Mouse (Mus musculus): ENCODE data around the gene Gm28051. TPM values are rescaled to one million over a fixed set of nuclear protein-coding genes. Genes with fewer than 3 reads are reported as not detected.
A peak's percentile ranks its signal among the peaks of the same experiment; 100 is the strongest.

Gm28051 gene
- polyA plus RNA-seq, 1 experiment from 2014 or later, result not detected

DNA sequence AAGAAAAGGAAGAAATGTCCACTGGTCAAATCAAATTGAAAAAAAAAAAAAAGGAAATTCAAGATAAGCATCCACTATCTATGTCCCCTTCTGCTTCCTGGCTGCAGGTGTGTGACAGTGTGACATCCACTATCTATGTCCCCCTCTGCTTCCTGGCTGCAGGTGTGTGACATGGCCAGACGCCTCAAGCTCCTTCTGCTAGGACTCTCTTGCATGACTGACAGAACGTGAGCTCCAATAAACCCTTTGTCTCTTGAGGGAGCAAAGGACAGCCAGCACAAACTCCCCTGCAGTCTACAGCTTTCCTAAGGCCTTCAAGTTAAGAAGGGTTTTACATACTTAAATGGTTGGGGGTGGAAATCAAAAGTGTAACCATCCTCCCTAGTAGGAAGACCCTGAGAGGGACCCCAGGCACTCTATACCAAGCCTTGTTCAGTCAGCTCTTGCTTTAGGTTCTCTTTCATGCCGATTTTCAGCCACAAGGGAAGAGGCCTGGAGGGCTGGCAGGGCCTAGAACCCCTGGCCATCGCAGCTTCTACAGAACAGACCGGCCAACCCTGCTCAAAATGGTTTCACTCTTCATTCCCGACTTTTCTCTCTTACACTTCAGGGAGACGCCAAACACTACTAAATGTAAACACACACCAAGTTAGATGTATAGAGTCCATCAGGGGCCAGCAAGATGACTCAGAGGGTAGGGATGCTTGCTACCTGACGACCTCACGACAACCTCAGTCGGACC lies 42.7 kb downstream of the Gm28051 start:
- Histone ChIP-seq H3K27me3 (no peaks in the 10 kb centered on the region), H3K36me3 (no peaks in the 10 kb centered on the region), H3K4me2 (replicated peaks) (no peak overlapping the region), H3K4me1 (peaks cover 2% of the 10 kb centered on the region; the same call in 1 of the 2 replicates), H3K9ac (replicated peaks) (no peak overlapping the region), H3K4me3 (no peak overlapping the region), H3K27ac (replicated peaks) (no peak overlapping the region), H3K9me3 (no peaks in the 10 kb centered on the region)
- no peak for ATAC-seq (replicated peaks)
- 83% methylated on average over 10 of the region's 10 CpGs for WGBS

DNA sequence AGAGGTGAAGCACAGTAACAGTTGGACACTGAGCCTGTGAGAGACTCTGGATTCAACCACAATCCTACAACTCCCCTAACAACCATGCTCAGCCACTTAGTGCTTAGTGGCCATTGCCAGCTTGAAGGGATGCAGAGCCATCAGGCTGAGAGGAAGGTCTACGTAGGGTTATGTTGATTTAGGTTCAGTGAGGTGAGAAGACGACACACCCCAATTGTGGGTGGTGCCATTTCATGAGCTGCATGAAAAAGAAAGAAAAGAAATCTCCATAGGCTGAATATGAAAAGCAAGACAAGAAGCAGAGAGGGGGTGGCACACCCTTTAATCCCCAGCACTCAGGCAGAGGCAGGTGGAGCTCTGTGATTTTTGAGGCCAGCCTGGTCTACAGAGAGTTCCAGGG lies 43.4 kb downstream of the Gm28051 start:
- H3K4me3 ChIP-seq, result no peak overlapping the region
- no peaks in the 10 kb centered on the region for H3K36me3 ChIP-seq
- no peak overlapping the region for H3K27ac ChIP-seq (replicated peaks)
- no peak overlapping the region for H3K9ac ChIP-seq (replicated peaks)
- WGBS, result 68% methylated on average over 2 of the region's 2 CpGs
- no peak overlapping the region for H3K4me2 ChIP-seq (replicated peaks)
- no peak for ATAC-seq (replicated peaks)
- no peaks in the 10 kb centered on the region for H3K4me1 ChIP-seq
- H3K27me3 ChIP-seq, result no peaks in the 10 kb centered on the region
- H3K9me3 ChIP-seq, result no peaks in the 10 kb centered on the region

DNA sequence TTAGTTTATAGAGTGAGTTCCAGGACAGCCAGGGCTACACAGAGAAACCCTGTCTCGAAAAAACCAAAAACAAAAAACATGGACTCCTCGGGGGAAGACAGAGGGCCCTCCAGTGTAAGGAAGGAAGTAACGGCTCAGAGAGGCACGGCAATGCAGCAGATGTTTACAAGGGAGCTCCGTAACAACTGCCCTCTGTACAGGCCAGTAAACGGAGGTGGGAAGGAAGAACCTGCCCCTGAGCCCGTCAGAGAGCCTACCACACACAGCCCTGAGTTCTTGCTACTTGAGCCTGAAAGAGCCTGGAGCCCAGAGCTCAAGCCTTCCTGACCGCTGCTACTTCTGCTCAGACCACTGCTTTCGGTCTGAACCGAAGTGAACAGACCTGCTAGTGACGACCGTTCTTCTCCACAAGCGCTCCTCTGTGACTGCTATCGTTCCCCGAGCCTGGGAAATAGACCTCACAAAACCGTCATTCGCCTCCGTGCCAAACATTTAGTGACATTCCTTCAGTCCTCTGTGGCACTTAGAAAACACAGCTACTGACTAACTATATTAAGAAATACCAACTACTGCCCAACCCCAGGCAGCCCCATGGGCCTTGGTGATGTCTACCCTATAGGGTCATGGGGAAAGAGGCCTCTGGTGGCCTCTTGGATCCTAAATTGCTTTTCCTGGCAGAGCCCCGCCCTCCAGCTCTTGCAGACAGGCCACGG lies 44.3 kb downstream of the Gm28051 start:
- Histone ChIP-seq H3K4me1 (no peaks in the 10 kb centered on the region), H3K9me3 (no peaks in the 10 kb centered on the region), H3K36me3 (no peaks in the 10 kb centered on the region), H3K4me3 (no peak overlapping the region), H3K27me3 (no peaks in the 10 kb centered on the region), H3K27ac (replicated peaks) (no peak overlapping the region), H3K9ac (replicated peaks) (no peak overlapping the region), H3K4me2 (replicated peaks) (no peak overlapping the region)
- ATAC-seq (replicated peaks), result no peak
- 81% methylated on average over 20 of the region's 20 CpGs for WGBS

DNA sequence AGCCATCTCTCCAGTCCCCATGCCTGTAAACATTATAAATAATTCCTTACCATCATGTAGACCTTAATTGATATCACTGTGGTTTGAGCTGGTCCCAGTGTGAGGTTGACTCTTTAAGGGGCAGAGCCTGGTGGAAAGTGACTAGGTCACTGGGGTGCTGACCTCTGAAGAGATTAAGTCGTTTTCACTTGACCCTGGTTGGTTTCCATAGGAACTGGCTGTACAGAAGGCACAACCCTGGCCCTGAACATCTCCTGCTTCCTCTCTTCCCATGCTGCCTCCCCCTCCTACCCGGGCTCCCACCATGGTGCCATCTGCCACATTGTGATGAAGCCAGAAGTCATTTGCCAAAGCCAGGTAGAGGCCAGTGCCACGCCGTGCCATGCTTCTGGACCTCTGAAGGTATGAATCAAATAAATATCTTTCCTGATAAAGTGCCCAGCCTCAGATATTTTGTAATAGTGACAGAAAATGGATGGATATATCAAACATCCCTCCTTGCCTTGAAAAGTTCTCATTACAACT lies 46.7 kb downstream of the Gm28051 start:
- 57% methylated on average over 4 of the region's 4 CpGs for WGBS
- H3K4me1 ChIP-seq, result peaks cover 1% of the 10 kb centered on the region

DNA sequence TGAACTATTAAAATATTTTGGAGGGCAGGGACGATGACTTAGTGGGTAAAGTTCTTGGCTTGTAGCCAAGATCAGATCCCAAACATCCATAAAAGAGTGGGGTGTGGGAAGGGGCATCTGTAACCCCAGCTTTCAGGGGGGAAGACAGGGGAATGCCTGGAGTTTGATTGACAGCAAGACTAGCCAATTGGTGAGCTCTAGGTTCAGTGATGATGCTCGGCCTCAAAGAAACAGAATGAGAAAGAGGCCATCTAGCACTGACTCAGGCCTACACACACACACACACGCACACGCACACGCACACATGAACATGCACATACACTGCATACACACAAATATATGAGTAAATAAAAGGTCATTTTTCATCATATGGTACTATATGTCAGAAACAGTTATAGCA lies 47.7 kb downstream of the Gm28051 start:
- Histone ChIP-seq H3K27ac (replicated peaks) (no peak overlapping the region), H3K4me1 (peaks cover 9% of the 10 kb centered on the region), H3K4me3 (no peak overlapping the region), H3K4me2 (replicated peaks) (no peak overlapping the region), H3K9me3 (no peaks in the 10 kb centered on the region), H3K27me3 (no peaks in the 10 kb centered on the region), H3K36me3 (no peaks in the 10 kb centered on the region), H3K9ac (replicated peaks) (no peak overlapping the region)
- WGBS, result 83% methylated on average over 5 of the region's 5 CpGs
- ATAC-seq (replicated peaks), result no peak

More for the DNA sequence above, 46.7 kb downstream of the Gm28051 start:
- ATAC-seq (replicated peaks), result no peak
- H3K27me3 ChIP-seq, result no peaks in the 10 kb centered on the region
- no peak overlapping the region for H3K4me2 ChIP-seq (replicated peaks)
- H3K9me3 ChIP-seq, result no peaks in the 10 kb centered on the region
- no peak overlapping the region for H3K9ac ChIP-seq (replicated peaks)
- H3K4me3 ChIP-seq, result no peak overlapping the region
- H3K36me3 ChIP-seq, result no peaks in the 10 kb centered on the region
- H3K27ac ChIP-seq (replicated peaks), result no peak overlapping the region

DNA sequence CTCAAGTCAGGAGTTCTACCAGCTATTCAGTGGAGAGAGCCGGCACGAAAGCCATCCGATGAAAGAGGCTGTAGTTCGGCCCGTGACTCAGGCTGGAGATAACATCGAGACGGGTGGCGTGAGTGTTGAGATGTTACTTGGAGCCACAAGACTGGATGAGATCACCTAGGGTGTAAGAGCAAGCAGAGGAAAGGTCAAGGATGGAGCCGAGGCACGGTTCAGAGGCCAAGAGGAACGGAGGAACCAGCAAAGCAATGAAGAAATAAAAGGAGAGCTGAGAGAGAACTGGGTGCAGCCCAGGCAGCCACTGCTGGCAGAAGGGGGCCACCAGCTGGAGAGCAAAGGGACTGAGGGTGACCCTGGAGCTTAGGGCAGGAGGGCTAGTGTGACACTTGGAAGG lies 49.3 kb downstream of the Gm28051 start:
- H3K9ac ChIP-seq (replicated peaks), result no peak overlapping the region
- WGBS, result 79% methylated on average over 11 of the region's 11 CpGs
- no peaks in the 10 kb centered on the region for H3K36me3 ChIP-seq
- H3K27ac ChIP-seq (replicated peaks), result no peak overlapping the region
- H3K4me3 ChIP-seq, result no peak overlapping the region
- no peak overlapping the region for H3K4me2 ChIP-seq (replicated peaks)
- peaks cover 19% of the 10 kb centered on the region for H3K4me1 ChIP-seq
- H3K27me3 ChIP-seq, result no peaks in the 10 kb centered on the region
- no peak for ATAC-seq (replicated peaks)
- no peaks in the 10 kb centered on the region for H3K9me3 ChIP-seq

DNA sequence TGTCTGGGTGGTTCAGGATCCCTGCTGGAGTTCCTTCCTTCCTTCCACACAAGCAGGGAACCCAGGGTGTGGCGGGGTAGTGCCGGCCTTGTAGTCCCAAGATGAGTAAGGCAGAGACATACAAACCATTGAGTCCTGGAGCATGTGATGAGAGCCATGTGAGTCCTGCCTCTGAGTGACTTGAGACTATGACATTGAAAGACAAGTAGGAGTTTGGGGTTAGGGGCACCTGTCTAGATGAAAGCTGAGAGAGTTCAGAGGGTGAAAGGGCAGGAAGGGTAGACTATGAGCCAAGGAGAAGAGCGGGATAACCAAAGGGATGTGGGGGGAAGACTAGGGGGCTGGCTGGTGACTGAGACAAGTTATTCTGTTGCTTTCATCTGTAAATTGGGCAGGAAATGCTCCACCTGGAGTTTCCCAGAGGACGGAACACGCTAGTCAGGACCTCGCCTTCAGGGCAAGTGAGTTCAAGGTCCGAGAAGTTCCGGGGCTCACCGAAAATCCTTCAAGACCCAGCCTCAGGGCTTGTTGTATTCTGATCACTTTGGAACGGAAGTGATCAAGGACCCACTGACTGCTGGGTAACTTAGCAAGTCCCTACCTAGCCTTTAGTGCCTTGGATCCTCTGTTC lies 50.6 kb downstream of the Gm28051 start:
- no peak for ATAC-seq (replicated peaks)
- Histone ChIP-seq H3K9me3 (no peaks in the 10 kb centered on the region), H3K4me3 (no peak overlapping the region), H3K9ac (replicated peaks) (no peak overlapping the region), H3K27ac (replicated peaks) (no peak overlapping the region), H3K4me2 (replicated peaks) (no peak overlapping the region), H3K36me3 (no peaks in the 10 kb centered on the region), H3K4me1 (peaks cover 32% of the 10 kb centered on the region), H3K27me3 (no peaks in the 10 kb centered on the region)
- 92% methylated on average over 10 of the region's 10 CpGs for WGBS

DNA sequence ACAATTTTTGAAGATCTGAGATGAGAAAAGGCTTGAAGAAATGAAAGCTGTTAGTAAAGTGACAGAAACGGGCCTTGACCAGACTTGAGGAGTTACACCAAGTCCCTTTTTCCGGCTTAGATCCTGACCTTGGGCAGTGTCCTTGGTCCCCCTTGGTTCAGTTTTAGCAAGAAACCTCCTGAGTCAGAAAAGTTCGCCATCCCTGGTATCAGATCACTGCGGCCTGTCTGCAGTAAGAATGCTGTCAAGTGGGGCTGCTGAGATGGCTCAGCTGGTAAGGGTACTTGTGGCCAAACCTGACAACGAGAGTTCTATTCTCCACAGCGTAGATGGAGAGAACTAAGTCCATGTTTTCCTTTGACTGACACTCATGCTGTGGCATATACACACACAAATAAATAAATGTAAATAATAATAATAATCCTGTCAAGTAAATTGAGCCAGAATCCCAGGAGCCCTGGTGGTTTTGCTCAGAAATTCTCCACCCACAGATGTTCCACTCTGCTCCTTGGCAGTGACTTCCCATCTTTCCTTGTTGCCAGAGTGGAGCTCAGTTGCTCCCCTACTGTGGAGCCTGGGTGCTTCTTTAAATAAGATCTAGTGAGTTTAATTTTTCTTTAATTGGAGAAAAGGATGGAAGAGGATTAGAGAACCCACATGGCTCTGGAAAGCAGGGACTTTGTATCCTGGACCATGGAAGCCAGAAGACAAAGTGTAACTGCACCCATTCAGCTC lies 51.5 kb downstream of the Gm28051 start:
- Histone ChIP-seq H3K9ac (replicated peaks) (no peak overlapping the region), H3K4me3 (peak overlapping the region; percentile 88), H3K4me1 (peaks cover 35% of the 10 kb centered on the region), H3K9me3 (no peaks in the 10 kb centered on the region), H3K27me3 (no peaks in the 10 kb centered on the region), H3K4me2 (replicated peaks) (peak overlapping the region; percentile 71), H3K27ac (replicated peaks) (peak overlapping the region; percentile 95; the same call in 1 of the 2 replicates), H3K36me3 (no peaks in the 10 kb centered on the region)
- 59% methylated on average over 6 of the region's 6 CpGs for WGBS
- ATAC-seq (replicated peaks), result no peak

DNA sequence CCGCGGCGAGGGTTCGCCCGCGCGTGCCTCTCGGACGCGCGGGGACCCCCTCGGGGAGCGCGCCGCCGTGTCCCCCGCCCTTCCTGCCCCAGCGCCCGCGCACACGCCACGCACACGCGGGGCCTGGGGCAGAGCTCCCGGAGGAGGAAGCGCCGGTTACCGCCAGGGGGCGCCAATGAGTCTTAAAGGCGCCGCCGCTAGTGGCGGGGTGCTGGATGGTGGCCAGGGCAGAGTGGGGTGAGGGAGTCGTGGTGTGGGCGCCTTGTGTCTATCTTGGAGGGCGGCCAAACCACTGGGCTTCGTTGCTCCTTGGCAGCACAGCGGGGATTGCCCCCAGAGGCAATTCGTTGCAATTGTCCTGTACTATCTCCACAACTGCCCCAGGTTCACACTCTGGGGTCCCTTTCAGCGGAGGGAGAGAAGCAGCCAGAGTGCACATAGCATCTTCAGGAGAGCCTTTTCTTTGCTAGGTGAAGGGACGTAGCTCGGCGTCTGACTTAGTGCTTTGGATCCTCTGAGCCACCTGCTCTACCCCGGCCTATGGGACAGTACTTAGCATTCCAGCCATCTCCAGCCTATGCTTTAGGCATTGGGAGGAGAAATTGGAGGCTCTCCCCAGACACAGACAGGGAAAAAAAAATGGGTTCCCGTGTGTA lies 52.2 kb downstream of the Gm28051 start:
- no peaks in the 10 kb centered on the region for H3K36me3 ChIP-seq
- peak overlapping the region; percentile 71 for H3K4me2 ChIP-seq (replicated peaks)
- H3K4me3 ChIP-seq, result peak overlapping the region; percentile 88
- peaks cover 42% of the 10 kb centered on the region for H3K4me1 ChIP-seq
- no peaks in the 10 kb centered on the region for H3K9me3 ChIP-seq
- no peaks in the 10 kb centered on the region for H3K27me3 ChIP-seq
- H3K27ac ChIP-seq (replicated peaks), result peak overlapping the region; percentile 95
- peak overlapping the region; percentile 81 for H3K9ac ChIP-seq (replicated peaks)
- under 1% methylated on average over 38 of the region's 45 CpGs for whole genome bisulfite sequencing
- ATAC-seq (replicated peaks), result peak; percentile 73

DNA sequence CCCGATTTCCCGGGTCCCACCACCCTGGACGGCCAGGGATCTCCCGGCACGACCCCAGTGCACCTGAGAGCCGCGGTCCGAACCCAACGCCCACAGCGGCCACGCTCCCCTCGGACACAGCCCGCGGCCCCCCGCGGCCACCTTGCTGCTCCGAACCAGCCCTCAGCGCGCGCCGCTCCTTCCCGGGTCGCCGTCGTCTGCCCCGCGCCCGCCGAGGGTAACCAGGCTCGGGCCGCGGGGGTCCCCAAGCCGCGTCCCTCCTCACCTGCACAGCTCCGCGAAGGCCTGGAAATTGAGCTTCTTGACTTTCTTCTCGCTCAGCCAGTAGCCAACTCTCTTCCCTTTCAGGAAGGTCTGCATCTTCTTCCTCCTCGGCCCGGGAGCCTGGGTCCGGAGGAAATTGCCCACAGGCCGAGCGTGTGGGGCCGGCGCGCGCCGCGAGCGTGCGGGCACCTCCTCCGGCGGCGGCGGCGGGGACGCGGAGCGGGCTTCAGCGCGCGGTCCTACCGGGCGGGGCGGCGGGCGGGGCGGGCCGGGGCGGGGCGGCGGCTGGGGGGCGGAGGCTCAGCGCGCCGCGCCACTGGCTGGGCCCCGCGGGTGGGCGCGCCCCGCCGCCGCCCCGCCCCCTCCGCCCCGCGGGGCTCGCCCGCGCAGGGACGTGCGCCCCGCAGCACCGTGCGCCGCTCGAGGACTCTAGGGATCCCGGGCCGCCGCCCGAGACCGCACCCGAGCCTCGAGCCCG lies 52.9 kb downstream of the Gm28051 start, which contains the start of gene Itpk1:
Itpk1 (minus strand) TSS at position 474 of the 742 bp plus-strand sequence.
- Histone ChIP-seq H3K4me3 (peak within 1 kb of the TSS; percentile 88), H3K27ac (replicated peaks) (peak within 1 kb of the TSS; percentile 95), H3K9me3 (no peaks in the 10 kb centered on the region), H3K9ac (replicated peaks) (peak within 1 kb of the TSS; percentile 81), H3K4me2 (replicated peaks) (peak within 1 kb of the TSS; percentile 71), H3K36me3 (no peaks in the 10 kb centered on the region), H3K4me1 (peaks cover 48% of the 10 kb centered on the region), H3K27me3 (no peaks in the 10 kb centered on the region)
- 0% methylated on average over 64 of the region's 105 CpGs for WGBS
- peak; percentile 91 for ATAC-seq (replicated peaks)
